Mouse (Mus musculus): Measurements from ENCODE around the gene Amigo1. TPM values are rescaled to one million over a fixed set of nuclear protein-coding genes. Genes with fewer than 3 reads are reported as not detected.

Gene Amigo1
- 10 to 100 TPM; 30.7 to 31.6 TPM for total RNA-seq (2021)
- long read RNA-seq, experiment 1, full-length matches to known transcripts, result 38 of 82 reads
- long read RNA-seq, experiment 1, partial matches to known transcripts, result 2 of 82 reads
- long read RNA-seq, experiment 1, other reads (novel, unspliced or antisense), result 42 of 82 reads
- long read RNA-seq, experiment 2, full-length matches to known transcripts, result 46 of 90 reads
- long read RNA-seq, experiment 2, partial matches to known transcripts, result 2 of 90 reads
- long read RNA-seq, experiment 2, other reads (novel, unspliced or antisense), result 42 of 90 reads

DNA sequence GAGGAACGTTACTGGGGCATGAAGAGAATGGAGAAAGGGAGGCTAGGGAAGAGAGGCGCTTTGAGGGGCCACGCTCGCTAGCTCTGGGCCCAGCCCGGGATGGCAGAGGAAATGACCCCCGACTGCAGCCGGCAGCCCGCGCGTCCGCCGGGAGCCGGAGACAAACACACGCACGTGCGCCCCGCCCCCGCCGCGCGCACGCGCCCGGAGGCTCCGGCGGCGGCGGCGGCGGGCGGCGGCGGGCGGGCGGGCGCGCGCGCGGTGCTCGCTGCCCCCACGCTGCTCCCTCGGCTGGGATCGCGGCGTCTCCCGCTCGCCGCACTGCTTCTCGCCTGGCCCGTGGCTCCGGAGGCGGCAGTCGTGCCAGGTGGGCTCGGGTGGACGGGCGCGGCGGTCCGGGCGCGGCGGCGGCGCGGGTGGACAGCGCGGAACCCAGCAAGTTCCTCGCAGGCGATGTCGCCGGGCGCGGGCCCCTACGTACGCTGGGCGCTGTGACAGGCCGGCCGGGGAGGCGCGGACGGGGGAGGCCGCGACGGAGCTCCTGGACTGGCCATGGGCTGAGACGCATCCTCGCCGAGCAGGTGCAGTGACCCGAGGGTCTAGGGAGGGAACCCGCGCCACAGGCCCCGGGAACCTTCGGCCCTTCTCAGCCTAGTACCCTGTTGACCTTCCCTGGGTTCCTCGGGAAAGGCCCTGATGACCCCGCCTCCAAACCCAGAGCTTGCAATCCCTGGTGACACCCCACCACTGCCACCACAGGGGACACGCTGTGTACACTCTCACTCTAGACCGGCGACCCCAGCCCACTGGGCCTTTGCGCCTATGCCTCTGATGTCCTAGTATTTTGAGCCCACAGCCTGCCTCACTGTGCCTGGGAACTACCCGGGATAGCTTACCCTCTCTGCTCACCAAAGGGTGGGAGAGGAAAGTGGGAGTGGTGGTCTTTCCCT, at the start of gene Amigo1:
TSS of gene Amigo1 (plus strand) at position 238 of the 950 bp plus-strand sequence.
- DNase-seq, result peak; percentile 61

DNA sequence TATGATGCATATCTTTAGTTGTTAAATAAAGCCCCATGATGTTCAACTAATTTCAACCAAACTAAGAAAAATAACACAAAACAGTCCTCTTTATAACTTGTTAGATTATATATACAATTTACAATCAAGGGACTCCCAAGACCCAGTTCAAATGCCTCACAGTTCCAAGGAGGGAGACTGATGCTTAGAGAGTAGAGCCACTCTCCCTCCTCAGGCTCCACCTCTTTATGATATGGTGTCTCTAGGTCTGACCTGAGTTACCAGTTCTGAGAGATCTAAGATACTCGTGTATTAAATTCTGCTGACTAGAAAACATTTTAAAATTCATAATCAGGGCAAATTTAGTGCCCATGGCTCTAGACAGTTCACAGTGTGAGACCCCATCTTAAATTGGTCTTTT, 47.0 kb upstream of the Amigo1 start:
- no peak for DNase-seq

DNA sequence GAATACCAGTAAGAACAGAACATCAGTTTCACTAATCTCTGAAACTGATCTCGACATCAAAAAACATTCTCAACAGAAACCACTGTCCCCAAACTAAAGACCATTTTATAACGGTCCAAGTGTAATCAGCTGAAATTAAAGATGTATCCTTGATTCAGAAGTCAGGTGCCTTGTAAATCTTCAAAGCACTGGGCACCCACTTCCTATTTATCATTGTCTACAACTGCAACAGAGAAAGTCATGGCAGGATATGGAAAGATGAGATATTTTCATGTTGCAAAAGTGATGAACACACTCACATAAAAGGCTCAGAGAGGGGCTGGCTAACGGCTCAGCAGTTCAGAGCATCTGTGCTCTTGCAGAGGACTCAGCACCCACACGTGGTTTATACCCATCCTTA, 45.3 kb upstream of the Amigo1 start:
- no peak for DNase-seq

DNA sequence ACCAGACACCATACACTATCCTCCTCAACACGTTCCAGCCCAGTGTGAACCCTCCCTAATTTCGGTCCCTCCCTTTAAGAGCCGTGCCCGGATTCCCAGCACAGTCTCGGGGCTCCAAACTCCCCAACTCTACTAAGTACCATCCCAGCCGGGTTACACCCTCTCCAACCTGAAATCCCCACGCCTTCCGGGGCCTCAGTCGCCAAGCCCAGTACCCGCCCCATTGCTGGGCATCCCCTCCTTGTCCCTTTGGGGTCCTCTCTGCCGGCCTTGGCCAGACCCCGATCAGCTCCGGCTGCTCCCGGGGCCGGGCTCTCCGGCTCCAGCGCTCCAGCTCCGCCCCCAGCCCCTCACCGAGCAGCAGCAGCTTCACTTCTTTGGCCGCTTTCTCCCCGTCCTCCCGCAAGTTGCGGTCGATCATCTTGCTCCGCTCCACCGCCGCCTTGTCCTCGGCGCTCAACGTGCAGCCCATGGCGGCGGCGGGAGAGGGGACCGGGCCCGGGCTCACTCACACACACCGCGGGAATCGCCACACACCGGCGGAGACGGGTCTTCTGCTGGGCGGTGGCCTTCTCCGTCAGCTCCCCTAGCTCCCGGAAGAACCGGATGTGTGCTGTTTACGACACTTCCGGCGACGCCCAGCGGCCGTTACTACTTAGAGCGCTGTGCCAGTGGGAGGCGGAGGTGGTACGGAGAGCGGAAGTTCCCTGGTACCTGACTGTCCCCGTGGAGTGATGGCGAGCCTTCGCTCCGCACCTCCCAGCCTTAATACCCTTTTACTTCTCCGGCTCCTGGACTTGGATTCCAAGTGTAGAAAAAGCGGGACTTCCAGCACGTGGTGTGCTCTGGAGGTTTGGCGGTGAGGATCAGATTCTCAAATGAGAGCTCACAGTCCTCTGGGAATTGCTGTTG, 40.3 kb upstream of the Amigo1 start, which contains the start of gene Gnai3:
TSS of gene Gnai3 (minus strand) at position 613 of the 912 bp plus-strand sequence.
- DNase-seq, result peak; percentile 87

DNA sequence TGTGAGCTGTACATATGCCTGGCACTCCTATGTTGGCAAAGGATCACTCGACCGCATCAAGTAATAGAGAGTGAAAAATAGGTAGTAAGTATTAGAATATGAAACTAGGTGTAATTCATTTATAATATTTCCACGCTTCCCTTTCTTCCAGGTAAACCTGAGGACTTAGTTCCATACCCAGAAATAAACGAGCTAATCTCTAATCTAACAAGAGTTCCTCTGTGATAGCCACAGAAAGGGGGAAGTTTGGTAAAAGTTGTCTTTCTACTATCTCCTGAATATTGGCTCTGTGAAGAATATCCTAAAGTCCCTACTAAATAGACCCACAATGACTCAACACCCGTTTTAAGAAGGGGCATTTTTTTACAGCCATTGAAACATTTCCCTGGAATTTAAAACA, 39.5 kb upstream of the Amigo1 start:
- DNase-seq, result no peak

DNA sequence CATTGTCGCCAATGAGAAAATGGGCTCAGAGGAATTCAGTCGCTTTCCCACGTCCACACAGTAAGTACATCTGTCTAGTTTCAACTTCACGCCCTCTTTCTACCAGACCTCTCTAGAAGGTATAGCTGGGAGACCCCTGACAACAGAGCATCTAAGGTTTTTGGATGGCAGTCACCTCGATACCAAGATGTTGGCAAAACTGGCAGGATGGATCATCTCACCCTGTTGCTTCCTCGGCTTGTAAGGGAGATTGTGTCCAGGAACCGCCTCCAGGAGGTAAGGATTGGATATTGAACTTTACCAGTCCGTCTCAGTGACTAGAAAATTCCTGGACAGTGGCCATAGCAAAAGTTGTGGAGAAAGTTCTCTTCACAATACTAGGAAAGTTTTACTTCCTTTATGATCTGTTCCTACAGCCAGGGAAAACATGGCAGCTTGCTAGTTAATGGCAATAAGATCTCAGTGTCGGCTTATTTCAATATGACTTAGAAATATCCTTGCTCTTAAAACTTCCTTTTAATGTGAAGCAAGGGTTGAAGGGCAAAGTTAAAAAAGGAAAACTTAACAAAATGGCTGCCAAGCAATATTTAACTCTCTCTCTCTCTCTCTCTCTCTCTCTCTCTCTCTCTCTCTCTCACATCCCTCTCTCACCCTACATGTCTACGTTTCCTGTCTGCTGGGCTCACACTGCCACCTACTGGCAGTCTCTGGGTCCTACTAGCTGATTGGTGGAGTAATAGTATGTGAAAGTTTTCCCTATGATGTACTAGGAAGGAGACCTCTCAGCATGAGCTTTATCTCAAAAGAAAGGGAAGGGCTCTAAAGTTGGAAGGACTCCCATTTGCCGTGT, 38.5 kb upstream of the Amigo1 start:
- DNase-seq, result peak; percentile 88

DNA sequence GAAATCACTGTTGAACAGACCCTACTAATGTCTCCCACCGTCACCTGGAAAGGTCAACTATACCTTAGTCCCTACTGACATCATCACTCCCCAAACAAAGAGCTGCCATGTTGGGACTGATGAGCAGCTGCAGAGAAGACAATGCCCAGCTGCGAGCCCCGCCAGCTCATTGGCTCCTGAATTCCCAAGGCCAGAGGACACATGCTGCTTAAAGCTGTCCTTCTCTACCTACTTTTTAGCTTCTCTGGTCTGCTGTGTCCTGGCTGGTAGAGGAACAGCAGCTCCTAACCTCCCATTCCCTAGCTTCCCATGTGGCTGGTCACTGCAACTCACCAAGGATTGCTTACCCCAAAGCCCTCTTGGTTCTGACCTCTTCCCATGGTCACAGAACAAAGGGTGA, 33.8 kb upstream of the Amigo1 start:
- no peak for DNase-seq

DNA sequence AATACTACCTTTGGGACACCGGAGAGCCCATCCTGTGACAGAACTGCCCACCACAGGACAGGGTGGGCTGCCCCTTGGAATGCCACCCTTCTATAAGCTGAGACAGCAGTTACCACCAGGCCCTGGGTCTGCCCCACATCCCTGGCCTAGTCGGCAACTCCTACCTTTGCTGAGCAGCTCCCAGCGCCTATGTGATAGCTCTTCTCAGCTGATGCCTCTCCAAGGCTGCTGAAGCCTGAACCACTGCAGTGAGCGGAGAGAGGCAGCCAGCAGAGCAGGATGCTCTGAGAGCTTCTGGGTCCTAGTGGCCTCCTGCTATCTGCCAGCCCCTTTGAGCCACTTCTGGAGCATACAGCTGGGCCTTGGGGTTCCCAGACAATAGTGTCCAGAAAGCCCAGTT, 31.5 kb upstream of the Amigo1 start, which contains the start of gene Gpr61:
TSS of gene Gpr61 (minus strand) at position 227 of the 400 bp plus-strand sequence.
- DNase-seq, result no peak

DNA sequence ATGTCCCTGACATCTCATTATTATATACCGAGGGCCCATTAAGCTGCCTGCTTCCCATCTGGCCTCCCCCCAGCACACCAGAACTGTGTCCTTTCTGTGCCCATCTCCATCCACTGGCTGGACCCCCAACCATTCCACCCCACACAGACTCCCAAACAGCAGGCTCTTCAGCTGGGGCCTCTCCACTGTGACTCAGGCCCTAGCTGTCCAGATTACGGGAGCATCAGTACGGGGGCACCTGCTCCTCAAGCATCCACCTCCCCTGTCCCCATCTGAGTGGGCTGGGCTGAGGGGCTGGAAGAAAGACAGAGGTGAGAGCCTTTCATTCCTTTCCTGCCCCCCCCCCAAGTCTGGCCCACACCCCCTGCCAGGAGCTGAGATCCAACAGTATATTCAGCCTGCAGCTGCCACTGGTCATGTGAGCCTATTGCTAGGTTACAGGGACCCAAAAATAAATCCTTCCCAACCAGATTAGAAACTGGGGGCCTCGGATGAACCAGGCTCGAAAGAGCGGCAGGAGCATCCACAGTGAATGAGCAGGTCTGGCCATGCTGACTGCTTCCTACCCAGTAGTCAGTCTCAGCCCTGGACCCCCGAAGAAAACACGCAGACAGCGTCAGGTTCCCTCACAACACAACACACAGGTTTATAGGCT, 27.6 kb upstream of the Amigo1 start:
- no peak for DNase-seq

DNA sequence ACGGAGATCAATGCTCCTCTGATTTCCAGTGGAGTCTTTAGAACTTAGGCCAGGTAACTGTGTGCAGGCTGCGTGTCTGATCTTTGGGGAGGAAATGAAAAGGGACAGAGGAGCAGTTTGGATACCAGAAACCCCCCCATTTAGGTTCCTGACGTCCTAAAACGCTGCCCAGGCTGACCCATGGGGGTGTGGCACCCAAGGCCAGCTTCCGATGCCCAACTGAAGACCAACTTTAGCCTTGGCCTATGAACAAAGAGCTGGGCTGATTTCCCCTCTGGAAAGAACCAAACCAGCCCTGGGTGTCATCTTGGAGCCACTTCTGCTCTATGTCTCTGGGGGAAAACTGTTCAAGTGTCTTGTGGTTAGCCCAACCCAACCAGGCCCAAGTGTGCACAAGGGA, 22.0 kb upstream of the Amigo1 start:
- no peak for DNase-seq

DNA sequence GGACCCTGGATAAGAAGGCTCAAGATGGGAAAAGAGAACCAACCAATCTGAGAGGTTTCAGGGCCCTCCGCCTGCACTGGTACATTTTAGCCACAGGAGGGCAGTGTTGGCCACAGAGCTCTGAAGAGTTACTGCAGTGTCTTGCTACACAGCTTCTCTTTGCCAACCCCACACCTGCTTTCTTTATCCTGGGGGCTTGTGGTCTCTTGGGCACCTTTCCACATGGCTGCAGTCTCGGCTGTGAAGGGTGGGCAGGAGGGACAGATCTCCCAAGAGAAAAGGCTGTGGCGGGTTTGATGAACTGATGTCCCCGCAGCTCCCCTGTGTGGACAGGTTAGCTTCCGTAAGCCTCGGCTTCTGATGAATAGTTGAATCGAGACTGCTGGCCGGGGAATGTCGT, 21.3 kb upstream of the Amigo1 start:
- peak; percentile 76 for DNase-seq

DNA sequence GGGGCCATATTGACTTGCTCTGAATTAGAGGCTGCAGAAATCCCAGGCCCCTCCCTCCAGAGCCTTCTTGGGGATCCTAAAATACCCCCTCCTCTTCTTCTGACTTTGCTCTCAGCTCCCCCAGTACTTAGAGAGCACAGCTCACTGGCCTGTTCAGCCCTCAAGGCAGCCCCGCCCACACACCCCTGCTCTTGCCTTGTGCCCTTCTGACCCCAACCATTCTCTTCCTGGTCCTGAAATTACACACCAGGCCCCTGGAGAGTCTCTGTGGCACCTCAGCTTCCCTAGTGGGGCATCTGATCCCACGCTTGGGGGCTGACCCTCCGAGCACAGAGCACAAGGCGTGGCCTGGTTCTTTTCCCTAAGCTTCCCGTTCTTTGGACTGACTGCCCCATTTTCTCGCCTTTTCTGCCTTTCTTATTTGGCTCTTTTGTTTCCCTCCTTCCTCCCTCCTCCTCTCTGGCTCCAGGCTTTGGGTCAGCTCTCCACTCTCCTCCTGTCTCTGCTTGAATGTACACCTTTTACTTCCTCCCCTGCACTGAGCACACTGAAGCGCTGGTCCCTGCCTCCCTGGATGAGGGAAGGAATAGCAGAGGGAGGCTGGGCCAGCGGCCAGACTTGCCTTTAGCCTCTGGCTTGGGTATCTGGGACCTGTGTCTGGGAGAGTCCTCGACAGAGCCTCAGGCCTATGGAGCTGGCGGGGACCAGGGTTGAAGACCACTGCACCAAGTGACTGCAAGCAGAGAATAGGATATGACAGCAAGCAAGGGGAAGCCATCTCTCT, 20.4 kb upstream of the Amigo1 start:
- peak; percentile 46 for DNase-seq

DNA sequence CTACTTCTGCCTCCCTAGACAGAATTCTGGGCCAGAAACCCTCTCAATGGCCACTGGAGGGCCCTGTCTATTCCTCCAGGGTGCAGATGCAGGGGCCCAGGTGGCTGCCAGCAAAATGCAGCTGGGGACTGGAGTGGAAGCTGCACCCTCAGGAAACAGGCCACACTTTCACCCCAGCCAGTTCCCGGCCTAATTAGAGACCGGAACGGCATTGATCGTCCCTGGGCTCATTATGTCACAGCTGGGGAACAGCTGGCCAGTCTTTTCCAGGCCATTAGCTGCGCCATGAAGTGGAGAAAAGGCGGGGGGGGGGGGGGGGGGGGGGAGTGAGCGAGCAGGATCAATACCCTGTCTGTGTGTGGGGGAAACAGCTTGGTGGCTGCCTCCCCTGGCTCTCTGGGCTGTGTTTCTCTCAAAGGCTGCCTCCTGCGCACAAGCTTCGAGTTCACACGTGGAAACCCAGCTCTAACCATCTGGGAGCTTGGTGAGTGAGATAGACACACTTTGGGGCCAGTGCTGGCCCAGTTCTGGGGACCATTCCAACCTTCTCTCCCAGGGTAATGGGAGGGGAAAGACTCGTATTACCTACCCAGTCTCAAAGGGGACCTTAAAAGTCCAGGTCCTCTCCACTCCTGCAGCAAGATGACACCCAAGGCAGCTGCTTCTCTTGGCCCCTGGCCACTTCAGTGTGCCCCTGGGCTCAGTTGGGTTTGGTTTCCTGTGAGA, 19.5 kb upstream of the Amigo1 start:
- DNase-seq, result peak; percentile 67

DNA sequence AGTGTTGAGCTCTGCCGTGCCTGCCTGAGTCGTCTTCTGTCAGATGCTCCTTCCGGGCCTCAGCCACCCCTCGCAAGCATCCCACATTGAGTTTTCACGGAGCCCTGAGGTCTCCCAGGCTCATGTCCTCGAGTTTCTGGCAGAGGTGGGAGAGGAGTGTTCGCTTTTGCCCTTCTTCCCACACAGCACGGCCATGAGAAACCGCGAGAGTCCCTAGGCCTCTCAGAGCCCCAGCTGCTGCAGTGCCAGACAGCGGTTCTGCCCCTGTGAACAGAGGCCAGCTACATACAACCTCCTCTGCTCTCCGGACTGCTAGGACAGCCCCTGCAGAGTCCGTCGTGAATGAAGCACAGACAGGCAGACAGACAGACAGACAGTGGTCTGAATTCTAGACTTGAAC, 18.6 kb upstream of the Amigo1 start:
- DNase-seq, result peak; percentile 55

DNA sequence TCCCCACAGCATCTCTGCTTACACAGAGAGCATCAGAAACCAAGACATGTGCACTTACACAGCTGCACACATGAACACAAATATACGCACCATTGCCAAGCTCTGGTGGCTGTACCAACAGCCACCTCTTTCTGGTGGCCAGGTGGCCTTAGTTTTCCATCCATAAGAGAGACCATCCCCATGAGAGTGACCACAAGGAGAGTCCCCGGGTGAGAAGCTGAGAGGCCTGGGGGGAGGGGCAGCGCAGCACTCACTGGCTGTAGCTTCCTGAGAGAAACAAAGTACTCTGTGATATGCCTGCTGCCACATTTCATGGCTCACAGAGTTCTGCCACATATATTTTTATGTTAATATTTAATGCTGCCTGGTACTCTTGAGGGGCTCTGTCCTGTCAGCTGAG, 16.9 kb upstream of the Amigo1 start:
- no peak for DNase-seq

DNA sequence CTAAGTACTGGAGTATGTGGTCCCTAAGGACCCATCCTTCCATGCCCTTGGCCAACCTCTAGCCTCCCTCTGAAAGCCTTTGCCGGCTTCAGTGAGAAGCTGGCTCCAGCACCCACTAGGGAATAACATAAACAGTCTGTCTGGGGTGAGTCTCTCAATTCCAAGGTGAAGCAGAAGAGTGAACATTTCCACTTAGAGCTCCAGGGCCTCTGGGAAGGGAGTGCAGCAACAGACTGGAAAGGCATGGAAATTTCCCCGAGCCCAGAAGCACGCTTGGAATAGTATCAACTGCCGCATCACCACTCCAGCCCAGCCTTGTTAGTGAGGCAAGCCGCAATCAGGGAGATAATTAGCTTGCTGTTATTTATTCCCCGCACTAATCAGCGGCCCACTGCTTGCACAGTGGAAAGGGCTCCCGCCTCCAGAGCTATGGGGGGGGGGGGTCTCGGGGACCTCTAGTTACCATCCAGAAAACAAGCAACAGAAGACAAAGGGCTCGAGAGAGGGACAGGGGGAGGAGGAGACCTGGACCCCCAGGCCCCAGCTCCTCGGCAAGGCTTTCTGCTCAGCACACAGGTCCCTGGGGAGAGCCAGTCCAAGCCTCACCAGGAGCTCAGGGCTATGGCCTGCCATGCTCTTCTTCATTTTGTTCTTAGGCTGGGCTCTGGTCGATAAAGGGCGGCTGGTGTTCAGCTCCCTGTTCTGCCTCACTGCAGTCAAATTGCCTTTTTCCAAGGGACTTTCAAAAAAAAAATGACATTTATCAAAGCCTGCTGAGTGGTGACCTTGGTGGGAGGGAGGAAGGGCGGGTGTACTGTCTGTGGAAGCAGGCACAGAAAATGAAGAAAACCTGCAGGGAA, 11.2 kb upstream of the Amigo1 start:
- DNase-seq, result peak; percentile 47

DNA sequence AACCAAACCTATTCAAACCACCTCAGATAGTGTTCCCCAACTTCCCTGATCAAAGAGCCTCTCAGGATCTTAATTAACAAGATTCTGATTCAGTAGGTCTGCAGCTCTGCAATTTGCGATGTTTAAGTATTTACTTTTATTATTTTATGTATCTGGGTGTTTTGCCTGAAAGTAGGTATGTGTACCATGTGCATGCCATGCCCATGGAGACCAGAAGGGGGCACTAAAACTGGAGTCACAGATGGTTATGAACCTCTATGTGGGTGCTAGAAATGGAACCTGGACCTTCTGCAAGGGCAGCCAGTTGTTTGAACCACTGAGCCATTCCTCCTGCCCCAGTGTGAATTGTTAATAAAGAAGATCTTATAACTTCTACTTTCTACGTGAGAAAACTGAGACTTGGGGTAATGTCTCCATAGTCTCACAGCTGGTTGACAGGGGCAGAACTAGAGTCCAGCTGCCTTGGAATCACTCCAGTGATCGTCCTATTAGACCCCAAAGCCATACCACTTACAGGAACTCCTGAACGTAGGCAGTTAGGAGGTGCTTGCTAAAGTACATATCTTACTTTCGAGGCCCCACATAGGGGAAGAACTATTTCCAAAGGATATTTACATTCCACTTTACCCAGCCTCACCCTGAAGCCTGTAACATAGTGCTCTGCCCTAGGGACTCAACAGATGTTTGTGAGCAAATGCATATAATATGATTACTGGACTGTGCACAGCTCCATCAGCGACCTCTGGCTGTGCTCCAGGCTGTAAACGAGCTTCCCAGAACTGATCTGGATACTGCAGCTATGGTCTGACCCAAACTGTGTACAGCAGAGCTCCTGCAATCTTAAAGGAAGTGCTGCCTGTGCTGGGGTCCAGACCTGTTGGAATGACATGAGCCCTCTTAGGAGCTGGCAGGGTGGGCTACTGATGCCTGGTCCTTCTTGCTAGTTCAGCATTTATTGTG, 7.1 kb upstream of the Amigo1 start:
- peak; percentile 52 for DNase-seq
